15 mouse cellular contexts compared by ENCODE assay signal in the genomic region with DNA sequence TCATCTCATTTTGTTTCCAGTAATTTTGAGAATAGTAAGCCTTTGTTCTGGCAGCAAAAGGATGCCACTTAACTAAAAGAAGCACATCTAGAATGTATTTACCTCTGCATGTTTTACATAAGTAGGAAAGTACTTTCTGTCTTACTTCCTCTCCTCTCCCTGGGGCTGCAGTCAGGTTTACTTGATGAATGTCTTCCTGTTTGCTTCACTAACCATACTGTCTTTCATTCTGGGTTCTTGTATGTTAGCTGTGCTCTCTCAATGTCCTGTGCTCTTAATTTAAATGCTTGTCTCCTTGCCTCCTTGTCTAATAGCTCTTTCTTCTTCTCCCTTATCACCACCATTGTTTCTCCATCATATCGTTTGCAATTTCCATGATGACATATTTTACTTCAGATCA.
"Had no signal": no experiment of that assay in that cellular context is flagged by ENCODE, and none has a peak within 500 bp of the region (broad histone marks: within the 10 kb centered on the region; RNA-seq: fewer than 3 reads in every experiment).

No protein-coding gene starts in this region.

- H3K27me3 ChIP-seq: limb, embryonic 15.5 days; liver, embryonic 12.5 days; megakaryocyte, embryonic 14.5 days; midbrain, embryonic 12.5 days; neural tube, embryonic 13.5 days had no signal

- H3K4me1 ChIP-seq: limb, embryonic 15.5 days; liver, embryonic 12.5 days; megakaryocyte, embryonic 14.5 days; midbrain, embryonic 12.5 days had no signal

- H3K4me3 ChIP-seq: left cerebral cortex, adult 2 months; limb, embryonic 15.5 days; liver, embryonic 12.5 days; megakaryocyte, embryonic 14.5 days; midbrain, embryonic 12.5 days; neural tube, embryonic 13.5 days had no signal

- H3K9me3 ChIP-seq: limb, embryonic 15.5 days; liver, embryonic 12.5 days; megakaryocyte, embryonic 14.5 days; midbrain, embryonic 12.5 days; neural tube, embryonic 13.5 days had no signal

- ATAC-seq: liver, embryonic 12.5 days; midbrain, embryonic 16.5 days had no signal

- H3K4me2 ChIP-seq: limb, embryonic 15.5 days; liver, embryonic 12.5 days; lung, embryonic 14.5 days; midbrain, embryonic 12.5 days; neural tube, embryonic 13.5 days had no signal

- H3K9ac ChIP-seq: limb, embryonic 15.5 days; liver, embryonic 12.5 days; lung, embryonic 14.5 days; midbrain, embryonic 12.5 days; neural tube, embryonic 13.5 days had no signal

- H3K27ac ChIP-seq: left cerebral cortex, adult 2 months; limb, embryonic 15.5 days; liver, embryonic 12.5 days; midbrain, embryonic 12.5 days; neural tube, embryonic 13.5 days had no signal

- H3K36me3 ChIP-seq: limb, embryonic 15.5 days; liver, embryonic 12.5 days; midbrain, embryonic 12.5 days; neural tube, embryonic 13.5 days had no signal

- DNase-seq: kidney, adult 18-20 months; kidney, postnatal 25 days; lung, embryonic 14.5 days; lung, postnatal 10 days; lung, postnatal 4 days; right cerebral cortex, adult 18-20 months; right cerebral cortex, postnatal 25 days; thymus, postnatal 36 days had no signal
